Mouse (Mus musculus): ENCODE measurements around the gene Atxn1. TPM values are rescaled to one million over a fixed set of nuclear protein-coding genes. Genes with fewer than 3 reads are reported as not detected.

Atxn1 gene
- total and polyA plus RNA-seq, 3 experiments: 27.3 to 43.5 (median 42.0) TPM

DNA sequence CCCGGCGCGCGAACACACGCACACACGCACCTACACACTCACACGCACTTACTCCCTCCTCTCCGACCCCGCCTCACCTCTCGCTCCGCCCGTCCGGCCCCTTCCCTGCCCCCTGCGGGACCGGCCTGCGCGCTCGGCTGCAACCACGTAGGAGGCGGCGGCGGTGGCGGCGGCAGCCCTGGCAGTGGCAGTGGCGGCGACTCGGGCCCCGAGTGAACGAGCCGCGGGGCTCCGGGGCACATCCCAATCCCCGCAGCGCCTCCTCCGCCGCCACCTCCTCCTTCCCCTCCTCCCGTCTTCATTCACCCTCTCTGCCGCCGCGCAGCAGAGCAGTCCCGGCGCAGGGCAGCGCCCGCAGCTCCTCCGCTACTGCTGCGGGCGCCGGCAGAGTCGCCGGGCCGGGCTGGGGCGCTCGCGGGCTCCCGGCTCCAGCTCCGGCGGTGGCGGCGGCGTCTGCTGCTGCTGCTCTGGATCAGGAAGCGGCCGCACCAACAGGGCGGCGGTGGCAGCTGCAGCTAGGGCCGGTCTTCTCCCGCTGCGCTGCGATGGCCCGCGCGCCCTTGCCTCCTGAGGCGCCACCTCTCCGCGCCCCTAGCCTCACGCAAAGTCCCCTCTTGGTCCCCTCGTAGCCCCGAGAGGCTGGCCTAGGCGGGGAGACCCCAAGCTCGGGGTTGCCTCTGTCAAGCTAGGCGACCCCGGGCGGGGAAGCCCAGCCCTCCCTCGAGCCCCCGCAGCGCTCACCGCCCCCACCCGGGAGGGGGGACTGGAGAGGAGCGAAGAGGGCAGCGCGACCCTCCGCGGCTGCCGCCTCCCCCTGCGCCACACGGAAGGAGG, 1.1 kb downstream of the Atxn1 start:
- DNase-seq: peak; percentile 96

- DNase-seq: no peak
These were observed 2.0 kb downstream of the Atxn1 start for GRCm38 (mm10) chr13:45962776-45963175.

GRCm38 (mm10) chr13:45961871-45962630, 2.8 kb downstream of the Atxn1 start:
- DNase-seq: peak; percentile 57

GRCm38 (mm10) chr13:45960311-45960965, 4.4 kb downstream of the Atxn1 start:
- peak; percentile 64 for DNase-seq

DNA sequence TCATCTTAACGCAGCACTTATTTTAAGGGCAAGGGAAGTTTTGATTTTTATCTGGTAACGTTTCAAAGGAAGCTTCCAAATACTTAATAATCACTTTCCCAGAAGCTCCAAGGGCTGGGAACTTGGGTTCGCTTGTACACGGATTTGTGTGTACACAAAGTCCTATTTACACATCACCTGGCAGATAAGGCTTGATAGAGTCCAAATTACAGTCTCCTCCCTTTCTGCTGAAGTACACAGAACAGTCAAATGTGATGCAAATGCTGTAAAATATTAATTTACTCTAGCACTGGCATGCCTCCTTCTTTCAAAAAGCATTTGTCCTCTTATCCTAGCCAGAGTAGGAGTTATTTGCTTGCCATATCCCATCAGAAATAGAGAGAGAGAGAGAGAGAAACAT, 6.5 kb downstream of the Atxn1 start:
- DNase-seq: no peak

DNA sequence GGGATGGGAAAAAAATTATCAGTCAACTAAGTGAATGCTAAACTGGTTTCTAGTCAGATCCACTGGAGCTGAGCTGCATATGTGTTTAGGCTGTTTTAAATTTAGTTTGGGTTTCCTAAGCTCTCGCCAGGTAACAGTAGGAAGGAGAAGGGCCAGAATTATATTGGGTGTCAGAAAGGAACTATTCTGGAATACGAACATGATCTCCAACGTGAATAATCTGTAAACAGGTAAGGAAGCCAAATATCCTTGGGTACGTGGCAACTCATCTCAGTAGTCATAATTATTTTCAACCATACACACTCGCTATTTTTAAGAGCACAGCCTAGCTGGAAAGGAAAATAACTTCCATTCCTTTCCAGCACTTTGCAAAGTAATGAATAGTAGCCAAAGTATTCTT, 7.2 kb downstream of the Atxn1 start:
- no peak for DNase-seq

GRCm38 (mm10) chr13:45956287-45956686, 8.5 kb downstream of the Atxn1 start:
- DNase-seq: no peak

DNA sequence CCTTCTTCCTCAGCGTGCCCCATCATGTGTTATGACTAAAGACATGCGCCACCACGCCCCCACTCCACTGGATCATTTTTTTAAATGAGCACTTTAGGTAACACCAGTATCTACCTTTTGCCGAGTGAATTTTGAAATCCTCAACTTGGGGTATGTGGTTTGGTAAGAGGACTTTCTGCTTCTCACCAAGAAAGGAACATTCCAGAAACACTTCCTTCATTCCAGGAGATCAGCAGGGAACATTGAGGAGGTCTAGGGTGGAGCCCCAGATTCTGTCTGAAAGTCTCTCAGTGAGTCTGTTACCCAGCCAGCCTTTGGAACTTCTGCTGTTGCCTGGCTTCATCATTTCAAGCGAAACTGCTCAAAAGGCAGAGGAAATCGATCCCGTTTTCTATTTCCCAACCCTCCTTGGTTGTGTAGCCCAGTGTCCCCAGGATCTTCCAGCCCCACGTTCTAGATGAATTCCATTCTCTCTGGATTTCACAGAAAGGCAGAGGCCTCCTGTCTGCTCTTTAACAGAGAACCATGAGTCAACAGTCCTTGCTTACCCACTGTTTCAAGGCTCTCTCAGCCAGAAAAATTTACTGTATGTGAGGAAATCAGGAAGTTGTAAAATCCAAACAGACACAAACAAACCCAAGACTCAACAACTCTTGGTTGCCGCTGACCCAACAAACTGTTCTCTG, 9.3 kb downstream of the Atxn1 start:
- DNase-seq: peak; percentile 63

- DNase-seq: no peak
These were observed 11.7 kb downstream of the Atxn1 start for GRCm38 (mm10) chr13:45953098-45953497.

GRCm38 (mm10) chr13:45951071-45951645, 13.7 kb downstream of the Atxn1 start:
- no peak for DNase-seq

- DNase-seq: no peak
These were observed 14.4 kb downstream of the Atxn1 start for GRCm38 (mm10) chr13:45950355-45950861.

GRCm38 (mm10) chr13:45946136-45946535, 18.7 kb downstream of the Atxn1 start:
- DNase-seq: no peak

GRCm38 (mm10) chr13:45942337-45942736, 22.5 kb downstream of the Atxn1 start:
- DNase-seq: peak; percentile 66

DNA sequence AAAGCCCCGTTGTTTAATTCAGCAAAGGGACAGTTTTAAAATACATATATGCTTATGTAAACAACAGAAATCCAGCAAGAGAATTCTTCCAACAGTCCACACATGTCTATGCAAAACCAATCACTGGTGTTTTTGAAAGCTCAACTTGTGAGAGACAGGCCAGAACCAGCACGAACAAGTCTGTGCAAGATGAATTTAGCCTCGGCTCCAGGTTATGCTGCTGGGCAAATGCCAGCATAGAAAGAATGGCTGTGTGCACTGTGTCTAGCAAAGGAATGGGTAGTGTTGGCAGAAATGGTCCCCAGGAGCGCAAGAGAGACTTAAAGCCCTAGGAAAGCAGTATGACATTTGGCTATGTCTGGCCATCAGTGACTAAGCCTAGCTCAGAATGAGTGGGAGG, 24.1 kb downstream of the Atxn1 start:
- DNase-seq: no peak

- no peak for DNase-seq
These were observed 25.2 kb downstream of the Atxn1 start for GRCm38 (mm10) chr13:45939561-45939960.

- DNase-seq: no peak
These were observed 26.7 kb downstream of the Atxn1 start for GRCm38 (mm10) chr13:45938083-45938482.

DNA sequence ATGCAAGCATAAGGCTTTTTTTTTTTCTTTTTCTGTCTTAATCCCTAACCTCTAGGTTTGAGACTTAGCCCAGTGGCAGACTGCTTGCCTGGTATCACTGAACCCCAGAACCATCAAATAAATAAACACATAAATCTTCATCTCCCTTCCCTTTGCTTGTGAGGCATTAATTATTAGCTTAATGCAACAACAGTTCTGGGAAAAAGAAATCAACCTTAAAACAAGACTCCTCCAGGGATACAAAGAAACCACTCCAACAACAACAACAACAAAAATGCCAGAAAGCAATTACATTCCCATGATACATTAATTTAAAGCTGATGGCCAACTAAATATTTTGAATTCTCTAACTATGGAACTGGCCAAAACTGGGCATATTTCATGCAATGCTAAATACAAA, 28.0 kb downstream of the Atxn1 start:
- DNase-seq: no peak

DNA sequence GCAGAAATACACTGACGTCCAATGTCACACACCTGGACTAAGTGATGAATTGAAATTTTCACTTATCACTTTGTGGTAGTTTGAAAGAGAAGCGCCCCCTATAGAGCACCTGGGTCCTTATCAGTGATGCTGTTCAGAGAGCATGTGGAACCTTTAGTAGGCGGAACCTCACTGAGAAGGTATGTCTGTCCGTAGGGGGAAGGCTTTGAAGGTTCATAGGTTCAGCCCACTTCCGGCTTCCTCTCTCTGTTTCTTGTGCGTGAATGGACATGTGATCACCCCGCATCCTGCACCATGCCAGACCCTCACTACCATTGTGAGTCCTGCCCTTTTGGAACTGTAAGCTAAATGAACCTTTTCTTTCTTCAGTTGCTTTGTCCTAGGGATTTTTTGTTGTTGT, 29.0 kb downstream of the Atxn1 start:
- no peak for DNase-seq

GRCm38 (mm10) chr13:45934841-45935240, 30.0 kb downstream of the Atxn1 start:
- DNase-seq: no peak

DNA sequence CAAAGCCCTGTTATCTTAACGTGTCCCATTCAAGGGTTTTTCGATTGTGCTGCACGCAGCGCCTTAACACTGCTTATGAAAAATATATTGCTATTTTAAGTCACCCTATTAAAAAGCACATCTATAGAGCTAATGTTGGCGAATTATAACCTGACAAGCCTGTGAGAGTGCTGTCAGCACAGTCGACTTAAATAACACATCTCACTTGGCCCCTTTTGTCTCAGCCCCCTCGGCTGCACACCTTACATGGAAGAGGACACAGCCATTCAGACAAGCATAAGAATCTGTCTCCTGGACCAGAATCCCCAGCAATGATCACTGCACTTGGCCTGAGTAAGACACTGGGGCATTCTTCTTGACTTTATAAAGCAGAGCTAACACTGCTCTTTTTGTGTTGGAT, 30.7 kb downstream of the Atxn1 start:
- no peak for DNase-seq

- no peak for DNase-seq
These were observed 32.3 kb downstream of the Atxn1 start for GRCm38 (mm10) chr13:45932491-45932921.

DNA sequence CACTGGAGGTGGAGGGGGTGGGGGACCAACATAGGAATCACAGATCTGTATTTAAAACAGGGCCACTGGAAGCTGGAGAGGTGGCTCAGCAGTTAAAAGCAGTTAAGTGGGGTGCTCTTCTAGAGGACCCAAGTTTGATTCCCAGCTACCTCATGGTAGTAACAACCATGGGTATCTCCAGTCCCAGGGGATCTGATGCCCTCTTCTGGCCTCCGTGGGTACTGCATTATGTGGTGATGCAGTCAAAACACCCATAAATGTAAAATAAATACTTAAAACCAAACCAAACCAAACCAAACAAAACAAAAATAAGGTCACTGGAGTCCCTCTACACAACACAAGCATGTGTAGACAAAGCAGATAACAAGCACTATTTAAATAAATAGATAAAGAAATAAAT, 32.9 kb downstream of the Atxn1 start:
- no peak for DNase-seq
